Mouse (Mus musculus) erythroid progenitor cell, adult 5-6 weeks (primary cell): ENCODE results near the gene Dock7. TPM values are rescaled to one million over a fixed set of nuclear protein-coding genes. Genes with fewer than 3 reads are reported as not detected.
"Not testable (repeated sequence)": the region's sequence is repeated elsewhere in the genome, so short reads cannot be mapped to it uniquely, and the experiment has no call there.

Experiments
- ATAC-seq: replicated peaks from 2 replicates; pipeline ENCODE4 v1.8.0; 2016; ENCODE audit warnings: moderate number of reproducible peaks, mild to moderate bottlenecking, moderate TSS enrichment, inconsistent platforms; ENCODE audit not compliant: poor library complexity, low FRiP score, severe bottlenecking
- total RNA-seq, 2 experiments: library from RNA; stranded (forward) in 1 of 2; stranded (reverse) in 1 of 2; fragments of 150-400 nt in 1 of 2; fragments of 186-747, 209-891 nt in 1 of 2; gene quantifications; 2 replicates each; pipeline versions ENCODE4 v1.2.3 to v1.2.4; 2015 to 2017; ENCODE audit warnings: low replicate concordance in 2 of 2

Dock7 gene
- total RNA-seq, 2 experiments from 2014 or later, result 2.5 to 11.2 TPM

DNA sequence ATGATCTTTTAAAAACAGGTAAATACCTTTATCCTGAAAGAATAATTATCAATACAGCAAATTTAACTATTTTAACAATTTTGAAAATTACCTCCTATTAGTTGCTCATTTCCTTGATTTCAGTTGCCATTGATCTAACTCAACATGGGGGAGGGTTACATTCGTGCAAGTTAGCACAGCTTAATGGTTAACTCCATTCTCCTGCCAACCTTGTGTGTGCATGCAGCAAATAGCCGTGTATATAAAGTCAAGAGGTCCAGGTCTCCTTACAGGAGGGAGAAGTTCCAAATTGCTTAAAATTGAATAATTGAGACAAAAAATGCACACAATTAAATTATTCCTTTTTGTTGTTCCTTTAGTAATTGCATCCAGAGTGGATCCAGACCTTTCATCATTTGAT, 90.0 kb downstream of the Dock7 start, which contains the start of gene Angptl3:
Gene Angptl3, plus strand, starts transcription at position 269 of the 400 bp plus-strand sequence.
- no peak for ATAC-seq

DNA sequence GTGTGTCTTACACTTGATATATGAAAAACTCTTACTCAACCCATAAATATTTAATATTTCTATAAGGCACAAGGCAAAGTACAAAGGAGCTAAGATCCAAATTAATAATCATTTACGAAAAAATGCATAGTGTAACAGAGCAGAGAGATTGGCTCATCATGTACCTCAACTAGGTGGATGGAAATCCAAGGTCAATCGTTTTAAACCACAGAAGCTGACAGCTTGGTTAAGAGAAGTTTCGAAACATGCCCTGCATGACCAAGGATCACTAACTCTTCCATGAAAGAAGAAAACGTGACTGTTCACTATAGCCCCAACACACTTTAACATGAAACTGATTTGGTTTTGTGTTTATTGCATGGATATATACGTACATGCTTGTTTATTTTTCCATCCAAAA, 92.3 kb downstream of the Dock7 start:
- no peak for ATAC-seq

DNA sequence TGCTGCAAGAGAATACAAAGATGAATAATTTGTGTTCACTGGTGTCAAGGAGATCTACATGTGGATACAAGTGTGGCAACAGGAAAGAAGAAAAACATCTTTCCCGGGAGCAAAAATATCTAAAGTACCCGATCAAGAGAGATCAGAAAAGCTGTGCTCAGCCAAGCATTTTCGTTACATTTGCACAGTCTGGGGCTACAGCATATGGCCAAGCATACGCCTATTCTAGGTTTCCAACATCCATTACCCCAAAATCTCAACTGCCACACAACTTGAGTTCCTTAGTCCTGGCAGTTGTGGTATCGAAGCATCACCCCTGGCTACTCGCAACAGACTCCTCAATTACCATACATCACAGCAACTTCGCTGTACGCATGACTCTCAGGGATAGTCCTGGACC, 98.5 kb downstream of the Dock7 start:
- ATAC-seq, result no peak

DNA sequence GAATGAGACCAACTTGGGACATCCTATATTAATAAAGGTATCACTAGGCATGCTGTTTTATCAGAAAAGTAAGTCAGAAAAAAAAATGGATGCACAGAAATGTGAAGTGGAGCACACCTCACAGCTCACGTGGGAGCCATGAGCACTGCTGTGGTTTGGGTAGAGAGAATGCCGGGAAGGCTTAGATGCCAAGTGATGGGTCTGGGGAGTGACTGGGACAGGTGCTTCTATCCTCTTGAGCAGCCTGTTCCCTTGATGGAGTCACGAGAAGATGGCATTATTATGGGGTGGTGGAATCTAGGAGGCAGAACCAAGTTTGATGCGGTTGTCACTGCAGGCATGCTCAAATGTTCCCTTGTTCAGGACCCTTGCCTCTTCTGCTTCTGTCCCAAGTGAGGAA, 109.7 kb downstream of the Dock7 start:
- ATAC-seq, result no peak

DNA sequence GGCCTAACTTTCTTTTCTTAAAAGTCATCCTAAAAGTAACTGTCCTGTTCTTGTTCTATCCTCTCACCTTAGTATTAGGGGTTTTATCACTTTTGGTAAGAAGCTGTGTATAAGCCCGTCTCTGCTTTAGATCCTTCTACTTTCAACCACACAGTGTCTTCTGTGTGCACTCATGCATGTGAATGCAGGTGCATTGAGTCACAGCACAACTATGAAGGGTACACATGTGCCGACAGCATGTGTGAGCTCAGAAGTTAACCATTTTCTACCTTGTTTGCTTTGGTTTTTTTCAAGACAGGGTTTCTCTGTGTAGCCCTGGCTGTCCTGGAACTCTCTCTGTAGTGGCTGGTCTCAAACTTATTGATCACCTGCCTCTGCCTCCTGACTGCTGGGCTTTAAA, 114.4 kb downstream of the Dock7 start:
- no peak for ATAC-seq

DNA sequence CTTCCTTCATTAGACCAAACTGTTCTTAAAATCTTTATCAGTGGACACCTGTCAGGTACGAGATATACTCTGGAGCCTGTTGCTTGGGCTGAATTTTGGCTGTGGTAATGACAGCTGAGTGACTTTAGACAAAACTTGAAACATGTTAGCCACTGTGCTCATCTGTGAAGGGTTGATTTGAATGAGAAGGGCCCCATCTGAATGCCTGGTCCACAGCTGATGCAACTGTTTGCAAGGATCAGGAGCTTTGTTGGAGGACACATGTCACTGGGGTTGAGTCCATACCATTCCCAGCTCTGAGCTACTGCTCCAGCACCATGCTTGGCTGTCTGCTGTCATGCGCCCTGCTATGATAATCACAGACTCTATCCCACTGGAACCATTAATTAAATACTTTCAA, 115.1 kb downstream of the Dock7 start:
- ATAC-seq, result no peak

DNA sequence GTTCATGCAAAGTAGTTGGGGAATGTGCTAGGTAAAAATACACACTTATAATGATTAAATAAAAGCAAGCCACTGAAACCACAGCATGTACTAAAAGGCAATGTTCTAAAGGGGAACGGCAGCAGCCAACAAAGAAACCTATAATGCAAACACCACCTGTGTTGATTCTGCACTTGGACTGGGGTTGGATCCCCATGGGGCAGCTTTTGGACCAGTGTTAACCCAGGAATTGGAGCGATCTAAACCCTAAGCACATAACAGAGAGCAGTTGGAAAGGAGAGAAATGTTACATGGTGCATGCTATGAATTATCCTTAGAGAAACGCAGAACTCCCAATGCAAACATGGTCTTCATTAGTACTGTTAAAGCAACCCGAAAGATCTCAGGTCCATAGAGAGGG, 127.2 kb downstream of the Dock7 start:
- no peak for ATAC-seq

DNA sequence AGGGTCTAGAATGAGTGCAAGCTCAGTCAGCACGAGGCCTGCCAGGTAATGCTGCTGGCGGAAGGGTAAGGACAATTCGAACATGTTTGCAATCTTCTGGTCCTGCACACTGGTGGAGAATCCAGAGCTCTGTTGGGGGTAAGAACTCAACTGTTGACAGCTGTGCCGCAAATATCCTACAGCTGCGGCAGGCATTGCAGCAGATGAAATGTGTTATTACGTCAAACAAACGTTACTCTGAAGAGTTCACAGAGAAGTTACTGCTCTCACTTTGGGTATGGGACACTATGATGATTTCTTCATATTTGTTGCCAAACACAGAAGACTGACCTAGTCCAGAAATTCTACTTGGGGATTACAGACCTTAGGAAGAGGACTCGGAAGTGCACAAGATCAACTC, 136.0 kb downstream of the Dock7 start:
- no peak for ATAC-seq

DNA sequence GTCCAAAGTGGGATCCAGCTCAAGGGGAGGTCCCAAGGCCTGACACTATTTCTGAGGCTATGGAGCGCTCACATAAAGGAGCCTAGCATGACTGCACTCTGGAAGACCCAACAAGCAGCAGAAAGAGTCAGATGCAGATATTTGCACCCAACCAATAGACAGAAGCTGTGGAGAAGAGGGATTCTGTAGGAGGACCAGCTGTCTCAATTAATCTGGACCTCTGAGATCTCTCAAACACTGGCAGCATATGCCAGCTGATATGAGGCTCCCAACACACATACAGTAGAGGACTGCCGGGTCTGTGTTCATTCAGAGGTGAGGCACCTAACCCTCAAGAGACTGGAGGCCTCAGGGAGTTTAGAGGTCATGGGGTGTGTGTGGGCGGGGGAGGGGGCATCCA, 140.7 kb downstream of the Dock7 start:
- not testable (repeated sequence) for ATAC-seq

DNA sequence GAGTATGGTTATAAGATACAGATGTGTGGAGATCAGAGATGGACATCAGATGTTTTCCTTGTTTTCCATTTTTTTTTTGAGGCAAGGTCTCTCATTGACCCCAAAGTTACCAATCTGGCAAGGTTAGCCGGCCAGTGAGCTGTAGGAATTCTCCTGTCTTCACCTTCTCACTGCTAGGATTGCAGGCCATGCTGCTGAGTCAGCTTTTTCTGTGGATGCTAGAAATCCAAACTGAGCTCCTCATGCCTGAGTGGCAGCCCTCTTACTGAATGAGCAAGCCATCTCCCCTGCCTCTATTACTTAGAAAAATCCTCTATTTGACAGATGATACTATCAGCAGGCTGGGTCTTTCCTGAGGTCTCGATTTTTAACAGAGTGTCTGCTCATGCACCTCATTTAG, 142.0 kb downstream of the Dock7 start:
- ATAC-seq, result no peak

DNA sequence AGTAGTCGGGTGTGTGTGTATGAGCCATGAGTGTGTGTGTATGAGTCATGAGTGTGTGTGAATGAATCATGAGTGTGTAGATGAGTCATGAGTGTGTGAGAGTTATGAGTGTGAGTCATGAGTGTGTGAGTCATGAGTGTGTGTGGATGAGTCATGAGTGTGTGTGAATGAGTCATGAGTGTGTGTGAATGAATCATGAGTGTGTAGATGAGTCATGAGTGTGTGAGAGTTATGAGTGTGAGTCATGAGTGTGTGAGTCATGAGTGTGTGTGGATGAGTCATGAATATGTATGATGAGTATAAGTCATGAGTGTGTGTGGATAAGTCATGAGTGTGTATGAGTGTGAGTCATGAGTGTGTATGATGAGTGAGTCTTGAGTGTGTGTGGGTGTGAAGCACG, 142.4 kb downstream of the Dock7 start:
- not testable (repeated sequence) for ATAC-seq

DNA sequence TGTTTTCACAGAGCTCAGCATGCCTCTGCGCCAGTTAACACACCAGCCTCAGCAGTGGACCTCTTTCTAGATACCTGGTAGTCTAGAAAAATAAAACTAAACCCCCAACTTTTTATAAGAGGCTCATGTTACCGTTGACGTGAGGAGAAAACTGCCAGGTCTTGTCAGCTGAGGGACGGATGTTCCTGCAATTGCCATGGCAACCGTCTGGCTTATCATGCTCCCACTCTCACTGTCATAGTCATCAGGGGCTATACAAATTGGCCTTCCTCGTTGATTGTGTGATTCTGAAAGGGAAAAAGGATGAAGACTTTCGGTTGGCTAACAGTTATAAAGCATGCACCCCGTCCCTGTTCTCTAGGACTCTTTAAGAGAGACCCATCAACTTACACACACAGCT, 145.0 kb downstream of the Dock7 start:
- ATAC-seq, result no peak

DNA sequence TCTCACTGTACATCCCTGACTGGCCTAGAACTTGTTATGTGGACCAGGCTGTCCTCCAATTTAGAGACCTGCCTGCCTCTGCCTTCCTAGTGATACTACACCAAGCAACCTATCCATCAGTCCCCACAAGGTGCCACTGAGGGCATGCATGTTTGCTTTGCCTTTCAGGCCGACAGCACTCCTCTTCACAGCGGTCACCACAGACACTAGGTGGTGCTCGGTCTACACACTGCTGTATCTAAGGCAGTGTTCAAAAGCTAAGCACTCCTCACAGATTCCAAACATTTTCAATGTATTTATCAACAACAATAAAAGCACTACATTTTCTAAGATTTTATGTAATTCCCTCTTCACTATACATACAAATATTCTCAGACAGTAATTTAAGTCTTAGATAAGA, 150.8 kb downstream of the Dock7 start:
- no peak for ATAC-seq

DNA sequence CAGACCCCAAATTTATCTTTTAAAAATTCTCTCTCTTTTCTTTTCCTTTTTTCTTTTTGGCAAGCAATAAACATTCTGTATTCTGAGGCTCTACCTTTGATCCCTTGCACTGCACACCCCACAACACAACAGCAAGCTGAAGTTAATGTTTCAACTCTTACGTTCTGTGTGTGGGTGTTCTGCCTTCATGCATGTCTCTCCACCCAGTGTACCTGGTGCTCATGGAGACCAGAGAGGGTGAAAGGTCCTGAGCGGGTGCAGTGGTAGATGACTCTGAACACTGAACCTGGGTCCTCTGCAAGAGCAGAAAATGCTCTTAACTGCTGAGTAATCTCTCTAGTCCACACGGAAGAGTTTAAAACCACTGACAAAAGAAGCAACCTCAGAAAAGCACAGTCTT, 160.5 kb downstream of the Dock7 start:
- no peak for ATAC-seq

DNA sequence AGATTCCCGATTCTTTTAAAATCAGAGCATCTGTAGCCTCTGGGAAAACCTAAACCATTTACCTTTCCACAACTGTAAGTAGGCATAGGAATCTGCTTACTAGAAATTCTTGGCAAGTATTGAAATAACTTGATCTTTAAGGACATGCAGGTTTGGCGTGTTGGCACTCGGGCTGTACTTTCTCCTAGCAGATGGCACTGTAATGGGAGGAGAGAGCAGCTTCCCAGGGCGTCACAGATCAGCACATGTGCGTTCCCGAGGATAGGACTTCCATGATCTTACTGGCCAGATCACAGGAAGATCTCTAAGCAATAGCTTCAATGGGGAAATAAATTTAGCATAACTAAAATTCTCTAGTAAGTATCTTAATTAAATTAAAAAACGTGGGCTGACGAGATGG, 164.7 kb downstream of the Dock7 start:
- ATAC-seq, result no peak

DNA sequence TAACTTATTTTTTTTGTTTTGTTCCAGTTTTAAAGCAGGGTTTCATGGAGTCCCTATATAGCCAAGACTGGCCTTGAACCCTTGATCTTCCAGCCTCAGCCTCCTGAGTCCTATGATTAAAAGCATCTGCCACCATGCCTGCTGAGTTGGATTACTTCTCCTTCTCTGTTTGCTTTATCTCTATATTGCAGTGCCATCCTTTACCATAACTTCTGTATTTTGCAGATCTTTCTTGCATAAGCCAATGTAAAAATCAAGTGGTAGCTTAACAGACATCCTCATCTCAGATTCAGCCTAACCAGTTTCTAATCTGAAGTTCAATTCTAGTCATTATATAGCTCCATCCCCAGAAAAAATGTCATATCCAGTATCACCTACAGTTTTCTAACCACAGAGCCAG, 170.2 kb downstream of the Dock7 start:
- no peak for ATAC-seq

DNA sequence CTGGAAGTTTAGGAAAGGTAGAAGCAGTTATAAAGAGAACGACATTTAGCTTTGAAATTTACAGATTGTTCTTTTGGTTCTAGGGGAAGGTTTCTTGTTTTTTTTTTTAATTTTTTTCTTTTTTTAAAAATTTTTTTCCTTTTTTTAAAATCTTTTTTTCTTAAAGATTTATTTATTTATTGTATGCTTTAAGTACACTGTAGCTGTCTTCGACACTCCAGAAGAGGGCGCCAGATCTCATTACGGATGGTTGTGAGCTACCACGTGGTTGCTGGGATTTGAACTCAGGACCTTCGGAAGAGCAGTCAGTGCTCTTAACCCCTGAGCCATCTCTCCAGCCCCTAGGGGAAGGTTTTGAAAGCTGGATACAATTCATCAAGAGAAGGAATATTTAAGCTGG, 182.5 kb downstream of the Dock7 start:
- not testable (repeated sequence) for ATAC-seq

DNA sequence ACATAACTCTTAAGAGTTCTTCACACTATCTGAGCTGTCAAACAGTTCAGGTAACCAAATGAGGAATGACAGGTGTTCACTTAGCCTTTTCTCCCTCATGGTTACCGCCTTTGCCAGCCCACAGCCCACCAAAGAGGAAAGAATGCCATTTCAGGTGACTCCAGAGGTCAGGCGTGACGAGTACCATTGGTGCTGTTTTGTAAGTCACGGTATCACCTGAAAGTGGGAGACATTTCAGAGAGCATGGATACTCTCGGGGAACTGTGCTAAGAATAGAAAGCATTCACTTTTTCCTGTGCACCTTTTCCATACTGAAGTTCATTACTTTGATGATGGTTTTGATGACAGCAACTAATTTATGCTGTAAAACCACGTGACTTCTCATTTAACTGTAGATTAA, 184.7 kb downstream of the Dock7 start:
- no peak for ATAC-seq

DNA sequence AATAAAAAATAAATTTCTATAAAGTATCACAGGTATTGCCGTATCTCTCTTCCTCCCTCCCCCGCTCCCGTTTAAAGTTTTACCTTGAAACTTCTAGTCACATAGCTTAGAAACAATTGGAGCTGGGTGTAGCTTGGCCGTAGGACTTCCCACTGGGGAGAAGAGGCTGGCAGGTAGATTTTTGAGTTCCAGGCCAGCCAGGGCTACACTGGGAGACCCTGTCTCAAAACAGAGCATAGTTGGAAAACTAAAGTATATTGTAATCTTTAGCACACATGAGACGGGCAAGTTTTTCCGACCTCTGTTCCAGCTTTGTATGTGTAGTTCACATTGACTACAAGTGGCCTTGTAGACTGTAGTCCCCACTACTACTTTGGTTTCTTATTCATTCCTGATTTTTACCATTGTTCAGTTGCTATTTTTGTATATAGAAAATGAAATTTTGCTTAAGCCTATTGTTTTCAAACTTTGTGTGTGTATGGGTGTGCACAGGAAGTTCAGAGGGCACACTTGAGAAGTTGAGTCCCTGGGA, 195.4 kb downstream of the Dock7 start:
- no peak for ATAC-seq

DNA sequence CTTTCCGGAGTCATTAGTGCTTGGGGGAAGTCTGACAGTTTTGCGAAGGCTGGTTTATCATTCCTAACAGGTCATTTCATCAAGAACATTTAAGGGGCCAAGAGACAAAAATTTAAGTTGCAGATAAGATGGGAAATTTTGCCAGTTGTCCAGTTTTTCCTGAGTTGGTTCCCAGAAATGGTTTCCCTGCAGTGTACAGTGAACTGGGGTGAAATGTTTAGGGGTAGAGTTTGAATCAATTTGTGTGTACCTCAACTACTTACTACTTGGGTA, 195.9 kb downstream of the Dock7 start:
- ATAC-seq, result no peak

DNA sequence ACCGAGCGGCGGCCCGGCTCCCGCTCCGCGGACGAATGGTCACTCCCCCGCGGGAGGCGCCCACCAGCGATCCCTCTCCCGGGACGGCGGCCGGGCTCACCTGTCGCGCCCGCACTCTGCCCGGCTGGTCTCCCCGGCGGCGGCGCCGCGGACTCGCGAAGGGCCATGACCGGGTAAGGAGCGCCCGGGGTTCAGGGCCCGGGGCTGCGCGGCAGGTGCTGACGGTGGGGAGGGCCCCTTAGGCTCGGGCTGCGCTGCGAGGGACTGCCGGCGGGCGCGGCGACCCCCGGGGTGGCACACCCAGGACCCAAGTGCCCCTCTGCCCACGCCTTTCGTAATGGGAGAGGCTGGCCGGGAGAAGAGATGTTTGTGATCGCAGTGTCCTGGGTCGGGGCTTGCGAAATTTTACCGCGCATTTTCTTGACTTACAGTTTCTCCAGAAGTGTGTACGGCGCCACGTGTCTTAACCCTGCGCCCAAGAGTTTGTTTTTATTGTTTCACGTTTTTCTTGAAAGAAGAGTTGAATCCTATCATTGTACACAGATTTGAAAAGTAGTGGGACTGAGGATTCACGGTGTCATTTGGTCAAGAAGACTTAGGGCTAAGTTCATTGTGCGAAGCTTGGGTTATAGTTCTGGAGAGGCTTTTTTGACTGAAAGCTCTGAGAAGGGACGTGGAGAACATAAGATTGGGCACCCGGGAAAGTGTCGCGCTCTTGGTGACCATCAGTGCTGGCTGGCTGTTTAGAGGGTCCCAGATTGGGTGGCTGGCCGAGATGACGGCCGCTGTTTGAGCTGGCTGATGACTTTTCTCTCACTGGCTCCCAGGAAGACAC, 196.4 kb downstream of the Dock7 start:
- no peak for ATAC-seq

DNA sequence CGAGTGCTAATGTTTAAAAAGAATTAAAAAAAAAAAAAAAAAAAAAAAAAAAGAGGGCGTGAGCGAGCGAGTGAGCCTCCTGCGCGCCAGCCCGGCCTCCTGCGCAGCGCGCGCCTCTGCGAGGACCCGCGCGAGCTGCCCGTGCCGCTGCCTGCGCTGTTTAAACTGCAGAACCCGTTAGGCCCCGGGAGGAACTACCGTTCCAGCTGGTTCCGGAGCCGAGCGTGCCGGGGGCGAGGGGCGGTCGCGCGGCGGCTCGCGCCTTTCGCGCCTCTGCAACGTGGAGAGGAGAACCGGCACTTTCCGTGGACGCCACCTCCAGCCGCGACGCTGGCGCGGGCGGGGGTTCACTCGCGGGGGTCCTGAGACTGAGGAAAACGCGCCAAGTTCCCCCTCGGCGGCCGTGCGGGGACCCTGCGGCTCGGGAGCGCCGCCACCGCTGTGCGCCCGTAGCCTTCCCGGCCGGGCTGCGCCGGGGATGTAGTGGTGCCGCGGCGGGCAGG, 197.1 kb downstream of the Dock7 start, which contains the start of gene Usp1:
Gene Usp1, plus strand, starts transcription at position 243 of the 503 bp plus-strand sequence.
- peak; percentile 56 for ATAC-seq
